Mouse (Mus musculus): Measurements from ENCODE around the gene Zc3h18. TPM values are rescaled to one million over a fixed set of nuclear protein-coding genes. Genes with fewer than 3 reads are reported as not detected.

Gene Zc3h18
- polyA plus RNA-seq, 1 experiment from 2014 or later, result 64.0 TPM

DNA sequence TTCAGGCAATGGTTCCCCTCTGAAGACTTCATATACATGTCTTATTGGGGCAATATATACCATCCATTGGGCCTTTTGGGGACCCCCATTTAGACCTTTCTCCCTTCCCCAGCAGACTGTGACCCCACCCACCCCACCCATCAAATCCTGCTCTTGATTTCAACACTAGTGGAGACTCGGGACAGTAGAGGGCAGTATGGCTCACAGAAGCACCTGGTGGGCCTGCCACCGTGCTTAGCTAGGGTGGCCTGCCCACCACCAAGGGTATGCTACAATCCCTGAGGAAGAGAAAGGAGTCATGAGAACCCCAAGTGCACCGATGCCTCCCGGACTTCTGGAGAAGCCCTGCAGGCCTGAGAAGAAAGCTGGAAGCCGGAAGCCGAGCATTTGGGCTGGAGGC lies 37.6 kb upstream of the Zc3h18 start:
- Histone ChIP-seq H3K4me1 (peaks cover 30% of the 10 kb centered on the region), H3K4me3 (no peak overlapping the region), H3K9ac (no peak overlapping the region), H3K9me3 (replicated peaks) (no peaks in the 10 kb centered on the region), H3K36me3 (no peaks in the 10 kb centered on the region; the same call in 1 of the 2 replicates), H3K27ac (no peak overlapping the region), H3K27me3 (peaks cover 90% of the 10 kb centered on the region), H3K4me2 (replicated peaks) (no peak overlapping the region)
- WGBS, result 61% methylated on average over 6 of the region's 6 CpGs
- no peak for ATAC-seq (ENCODE audit: low FRiP score)

DNA sequence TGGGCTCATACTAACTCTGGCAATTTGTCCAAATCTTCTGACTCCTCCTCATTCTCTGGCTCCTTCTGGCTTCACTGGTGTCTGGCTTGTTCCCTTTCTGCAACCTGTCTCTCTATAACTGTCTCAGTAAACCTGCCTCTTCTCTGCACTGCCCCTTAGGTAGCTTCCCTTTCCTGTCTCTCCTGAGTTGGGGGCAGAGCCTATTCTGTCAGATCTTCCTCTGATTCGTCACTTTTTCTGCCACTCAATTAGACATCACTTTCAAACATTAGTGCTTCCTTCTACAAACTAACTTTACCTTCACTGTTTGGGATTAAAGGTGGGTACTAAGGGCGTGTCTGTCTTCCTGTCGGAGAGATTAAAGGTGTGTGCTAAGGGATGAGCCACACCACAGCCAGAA lies 35.6 kb upstream of the Zc3h18 start:
- H3K27me3 ChIP-seq, result peaks cover 87% of the 10 kb centered on the region
- 84% methylated on average over 3 of the region's 3 CpGs for WGBS
- H3K27ac ChIP-seq, result no peak overlapping the region
- H3K4me1 ChIP-seq, result peaks cover 37% of the 10 kb centered on the region
- no peaks in the 10 kb centered on the region for H3K36me3 ChIP-seq
- H3K4me2 ChIP-seq (replicated peaks), result no peak overlapping the region
- H3K4me3 ChIP-seq, result no peak overlapping the region
- ATAC-seq (ENCODE audit: low FRiP score), result no peak
- H3K9me3 ChIP-seq (replicated peaks), result no peaks in the 10 kb centered on the region
- no peak overlapping the region for H3K9ac ChIP-seq

DNA sequence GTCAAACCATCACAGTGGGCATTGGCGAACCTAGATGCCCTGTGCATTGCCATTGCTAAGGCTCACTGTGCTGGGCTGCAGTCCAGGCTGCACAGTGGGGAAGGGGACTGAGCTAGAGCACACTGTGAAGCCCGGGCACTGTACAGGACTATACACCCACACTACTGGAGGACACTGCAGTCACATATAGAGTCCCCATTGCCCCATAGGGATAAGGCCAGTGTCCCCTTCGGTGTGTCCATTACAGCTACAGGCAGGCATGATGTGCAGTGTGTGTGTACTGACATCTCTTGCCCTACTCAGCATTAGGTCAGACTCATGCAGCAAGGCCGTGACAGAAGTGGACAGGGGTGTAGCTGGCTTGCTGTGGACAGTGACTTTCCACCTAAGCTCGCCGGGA lies 34.6 kb upstream of the Zc3h18 start:
- Histone ChIP-seq H3K27me3 (peaks cover 83% of the 10 kb centered on the region), H3K9me3 (replicated peaks) (no peaks in the 10 kb centered on the region), H3K27ac (no peak overlapping the region), H3K36me3 (no peaks in the 10 kb centered on the region), H3K9ac (no peak overlapping the region), H3K4me1 (peaks cover 28% of the 10 kb centered on the region), H3K4me3 (no peak overlapping the region), H3K4me2 (replicated peaks) (no peak overlapping the region)
- 87% methylated on average over 6 of the region's 6 CpGs for WGBS
- no peak for ATAC-seq (ENCODE audit: low FRiP score)

DNA sequence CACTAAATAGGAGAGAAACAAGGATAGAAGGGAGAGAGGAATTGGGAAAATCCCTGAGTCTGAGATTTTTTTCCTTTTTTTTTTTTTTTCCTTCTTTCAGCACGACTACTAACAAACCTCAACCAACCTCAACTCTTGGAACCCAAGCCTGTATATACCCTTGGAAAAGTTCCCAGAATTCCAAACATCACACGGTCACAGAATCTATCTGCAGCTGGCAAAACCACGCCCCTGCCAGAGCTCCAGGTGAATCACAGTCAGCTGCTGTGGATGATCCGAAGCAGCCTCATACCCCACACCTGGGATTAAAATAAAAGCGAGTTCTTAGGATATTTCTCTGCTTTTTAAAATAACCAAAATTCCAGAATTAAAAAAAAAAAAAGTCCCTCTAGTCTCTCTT lies 34.0 kb upstream of the Zc3h18 start:
- Histone ChIP-seq H3K27me3 (peaks cover 80% of the 10 kb centered on the region), H3K9ac (no peak overlapping the region), H3K27ac (no peak overlapping the region), H3K36me3 (no peaks in the 10 kb centered on the region), H3K4me2 (replicated peaks) (no peak overlapping the region), H3K4me3 (no peak overlapping the region), H3K9me3 (replicated peaks) (no peaks in the 10 kb centered on the region), H3K4me1 (peaks cover 28% of the 10 kb centered on the region)
- WGBS, result 46% methylated on average over 5 of the region's 5 CpGs
- no peak for ATAC-seq (ENCODE audit: low FRiP score)

DNA sequence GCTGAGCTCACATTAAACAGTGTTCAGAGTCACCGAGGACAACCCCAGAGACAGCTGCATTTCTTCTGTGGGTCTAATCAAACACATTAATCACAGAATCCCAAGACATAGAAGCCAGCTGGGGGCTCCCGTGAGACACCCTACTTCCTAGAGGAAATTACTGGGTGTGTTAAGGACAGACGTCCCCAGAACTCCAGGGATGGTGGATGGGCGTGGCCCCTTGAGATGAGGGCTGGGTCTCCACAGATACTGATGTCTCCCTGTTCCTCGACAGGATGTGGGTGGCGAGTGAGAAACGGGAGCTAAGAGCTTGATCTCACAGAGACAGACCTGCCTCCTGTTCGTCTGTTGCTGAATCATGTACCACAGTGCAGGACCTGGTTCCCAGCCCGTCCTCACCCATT lies 33.6 kb upstream of the Zc3h18 start:
- Histone ChIP-seq H3K36me3 (no peaks in the 10 kb centered on the region), H3K27me3 (peaks cover 79% of the 10 kb centered on the region), H3K9me3 (replicated peaks) (no peaks in the 10 kb centered on the region), H3K27ac (peak overlapping the region; percentile 17; the same call in 1 of the 2 replicates), H3K9ac (no peak overlapping the region), H3K4me2 (replicated peaks) (peak overlapping the region; percentile 47), H3K4me3 (0 out of 2 replicates have a peak overlapping the region, but pooled peaks have one; percentile 14), H3K4me1 (peaks cover 28% of the 10 kb centered on the region)
- WGBS, result 6% methylated on average over 9 of the region's 9 CpGs
- ATAC-seq (ENCODE audit: low FRiP score), result no peak

DNA sequence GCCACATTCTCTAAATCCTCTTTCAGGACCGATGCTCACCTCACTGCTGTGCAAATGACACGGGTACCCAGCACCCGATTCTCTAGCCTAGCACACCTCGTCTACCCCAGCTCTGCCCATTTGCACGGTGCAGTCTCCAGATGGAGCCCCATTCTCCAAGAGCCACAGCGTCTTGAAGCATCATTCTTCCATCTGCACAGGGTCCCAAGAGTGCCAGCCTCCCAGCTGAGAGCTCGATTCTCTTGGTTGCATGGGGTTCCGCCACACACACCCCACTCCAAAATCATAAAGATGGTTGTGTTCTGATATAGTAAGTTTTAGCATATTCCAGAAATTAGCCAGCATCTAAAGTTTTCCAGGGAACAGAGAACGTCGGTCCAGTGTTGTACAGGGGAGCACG lies 33.1 kb upstream of the Zc3h18 start:
- Histone ChIP-seq H3K9me3 (replicated peaks) (no peaks in the 10 kb centered on the region), H3K27me3 (peaks cover 76% of the 10 kb centered on the region), H3K4me2 (replicated peaks) (peak overlapping the region; percentile 47), H3K4me1 (peaks cover 28% of the 10 kb centered on the region), H3K36me3 (no peaks in the 10 kb centered on the region), H3K4me3 (peak overlapping the region; percentile 14; the same call in 1 of the 2 replicates), H3K27ac (peak overlapping the region; percentile 17; the same call in 1 of the 2 replicates), H3K9ac (0 out of 2 replicates have a peak overlapping the region, but pooled peaks have one; percentile 43)
- peak; percentile 33; the same call in 1 of the 2 replicates for ATAC-seq (ENCODE audit: low FRiP score)
- WGBS, result 7% methylated on average over 11 of the region's 11 CpGs

DNA sequence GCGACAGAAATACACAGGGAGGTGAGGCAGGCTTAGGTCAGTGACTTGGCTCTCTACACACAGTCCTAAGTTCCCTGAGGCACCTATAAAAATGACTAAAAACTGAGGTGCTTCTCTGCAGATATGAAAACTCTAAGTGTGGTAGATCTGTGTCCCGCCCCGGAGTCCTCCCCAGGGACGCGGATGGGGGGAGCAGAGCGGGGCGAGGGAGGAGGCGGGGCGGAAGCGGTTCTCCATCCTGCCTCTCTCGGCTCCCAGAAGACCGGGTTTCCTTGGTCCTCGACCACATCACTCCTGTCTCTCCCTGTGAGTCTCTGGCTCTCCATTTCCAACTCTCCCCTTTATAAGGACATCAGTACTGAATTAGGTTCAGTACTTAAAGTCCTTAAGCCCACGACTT lies 32.7 kb upstream of the Zc3h18 start:
- Histone ChIP-seq H3K4me2 (replicated peaks) (peak overlapping the region; percentile 47), H3K4me3 (peak overlapping the region; percentile 14; the same call in 1 of the 2 replicates), H3K9ac (peak overlapping the region; percentile 43; the same call in 1 of the 2 replicates), H3K4me1 (peaks cover 28% of the 10 kb centered on the region), H3K9me3 (replicated peaks) (no peaks in the 10 kb centered on the region), H3K27me3 (peaks cover 71% of the 10 kb centered on the region), H3K27ac (no peak overlapping the region), H3K36me3 (no peaks in the 10 kb centered on the region)
- ATAC-seq (ENCODE audit: low FRiP score), result peak; percentile 17; the same call in 1 of the 2 replicates
- 3% methylated on average over 13 of the region's 14 CpGs for WGBS

DNA sequence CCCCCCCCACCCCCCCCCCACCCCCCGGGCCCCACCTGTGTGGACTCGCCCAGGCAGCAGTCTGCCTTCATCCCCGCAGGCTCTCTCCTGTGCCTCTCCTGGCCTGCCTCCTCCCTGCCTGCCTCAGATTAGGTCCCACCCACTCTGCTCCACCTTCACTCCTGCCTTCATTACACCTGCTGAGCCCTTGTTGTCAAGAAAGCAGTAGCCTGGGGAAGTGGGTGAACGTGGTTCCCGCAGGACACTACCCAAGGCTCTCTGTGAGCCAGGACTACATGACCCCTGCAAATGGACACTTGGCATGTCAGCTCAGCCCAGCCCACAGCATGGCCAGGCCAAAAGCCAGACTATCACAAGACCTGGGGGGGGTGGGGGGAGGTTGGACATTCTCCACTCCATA lies 32.2 kb upstream of the Zc3h18 start:
- 0 out of 2 replicates have a peak overlapping the region, but pooled peaks have one; percentile 23 for H3K9ac ChIP-seq
- H3K36me3 ChIP-seq, result no peaks in the 10 kb centered on the region
- ATAC-seq (ENCODE audit: low FRiP score), result peak; percentile 23; the same call in 1 of the 2 replicates
- H3K4me2 ChIP-seq (replicated peaks), result peak overlapping the region; percentile 47
- WGBS, result 3% methylated on average over 2 of the region's 5 CpGs
- peak overlapping the region; percentile 14; the same call in 1 of the 2 replicates for H3K4me3 ChIP-seq
- no peaks in the 10 kb centered on the region for H3K9me3 ChIP-seq (replicated peaks)
- H3K4me1 ChIP-seq, result peaks cover 28% of the 10 kb centered on the region
- peaks cover 67% of the 10 kb centered on the region for H3K27me3 ChIP-seq
- no peak overlapping the region for H3K27ac ChIP-seq

DNA sequence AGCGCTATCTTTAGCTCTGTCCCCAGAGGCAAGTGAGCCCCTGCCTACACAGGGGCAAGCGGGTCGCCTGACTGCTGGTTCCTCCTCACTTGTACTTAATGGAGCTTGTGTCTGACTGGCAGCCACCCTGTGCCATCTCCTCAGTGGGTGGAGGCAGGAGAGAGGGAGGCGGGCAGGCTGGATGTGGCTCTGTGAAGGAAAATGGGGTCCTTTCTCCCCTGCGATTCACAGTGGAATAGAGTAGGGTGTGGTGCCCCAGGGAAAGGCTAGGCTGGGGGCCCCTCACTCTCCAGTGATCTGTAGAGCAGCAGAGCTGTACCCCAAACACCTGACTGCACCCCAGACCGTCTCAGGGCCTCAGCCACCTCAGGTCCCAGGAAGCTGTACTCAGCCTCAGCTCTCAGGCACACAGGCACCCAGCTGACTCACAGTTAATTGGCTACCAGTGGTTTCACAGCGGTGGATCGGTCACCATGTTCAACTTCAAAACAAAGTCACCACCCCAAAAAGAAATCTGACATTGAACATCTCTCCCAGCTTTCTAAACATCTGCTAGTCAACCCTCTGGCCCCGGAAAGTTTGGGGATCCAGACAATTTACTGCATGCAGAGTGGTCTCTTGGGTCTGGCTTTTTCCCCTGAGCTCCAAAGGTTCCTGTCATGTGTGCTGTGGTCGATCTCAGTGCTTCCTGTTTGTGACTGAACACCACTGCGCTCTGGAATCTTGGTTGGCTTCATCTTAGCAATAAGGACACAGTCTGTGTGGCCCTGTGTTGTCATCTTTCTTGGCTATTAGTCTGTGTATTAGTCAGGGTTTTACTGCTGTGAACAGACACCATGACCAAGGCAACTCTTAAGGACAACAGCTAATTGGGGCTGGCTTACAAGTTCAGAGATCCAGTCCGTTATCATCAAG lies 31.0 kb upstream of the Zc3h18 start:
- Histone ChIP-seq H3K27ac (no peak overlapping the region), H3K4me1 (peaks cover 37% of the 10 kb centered on the region), H3K27me3 (peaks cover 65% of the 10 kb centered on the region), H3K4me3 (no peak overlapping the region), H3K36me3 (no peaks in the 10 kb centered on the region), H3K9me3 (replicated peaks) (no peaks in the 10 kb centered on the region), H3K4me2 (replicated peaks) (no peak overlapping the region), H3K9ac (peak overlapping the region; percentile 27; the same call in 1 of the 2 replicates)
- 52% methylated on average over 12 of the region's 12 CpGs for WGBS
- ATAC-seq (ENCODE audit: low FRiP score), result no peak

DNA sequence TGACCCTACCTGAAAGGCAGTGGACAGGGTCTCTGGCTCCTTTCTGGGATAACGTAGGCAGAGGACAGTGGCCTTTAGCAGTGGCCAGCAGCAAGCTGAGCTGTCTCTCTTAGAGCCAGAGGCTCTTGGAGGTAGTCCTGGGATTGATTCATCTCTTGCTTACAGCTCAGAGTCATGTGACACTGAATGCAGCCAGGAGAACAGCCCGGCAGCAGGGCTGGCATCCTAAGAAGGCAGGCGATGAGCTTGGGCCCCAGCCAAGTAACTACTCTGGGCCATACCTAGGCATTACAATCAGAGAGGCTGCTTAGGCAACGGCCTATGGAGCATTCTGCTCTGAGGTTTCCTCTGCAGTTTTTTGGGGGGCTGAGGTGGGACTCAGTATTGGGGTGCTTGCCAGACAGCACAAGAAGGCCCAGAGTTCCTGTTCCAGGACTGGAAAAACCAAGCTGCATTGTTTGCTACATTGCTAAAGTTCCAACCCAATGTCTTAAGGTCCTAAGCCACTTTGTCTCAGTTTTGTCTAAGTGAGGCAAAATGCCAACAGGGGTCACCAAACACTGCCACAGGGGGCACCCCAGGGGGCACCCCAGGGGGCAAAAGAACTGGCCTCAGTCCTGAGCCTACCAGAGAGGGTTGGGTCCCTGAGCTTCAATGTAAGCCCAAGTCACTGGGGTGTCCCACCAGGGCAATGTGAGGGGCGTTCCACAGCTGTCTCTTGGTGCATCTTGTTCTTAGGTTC lies 28.4 kb upstream of the Zc3h18 start:
- Histone ChIP-seq H3K4me2 (replicated peaks) (no peak overlapping the region), H3K27me3 (peaks cover 51% of the 10 kb centered on the region), H3K27ac (no peak overlapping the region), H3K9me3 (replicated peaks) (no peaks in the 10 kb centered on the region), H3K9ac (no peak overlapping the region), H3K4me1 (peaks cover 38% of the 10 kb centered on the region), H3K4me3 (no peak overlapping the region), H3K36me3 (no peaks in the 10 kb centered on the region)
- no peak for ATAC-seq (ENCODE audit: low FRiP score)
- WGBS, result 71% methylated on average over 5 of the region's 5 CpGs

DNA sequence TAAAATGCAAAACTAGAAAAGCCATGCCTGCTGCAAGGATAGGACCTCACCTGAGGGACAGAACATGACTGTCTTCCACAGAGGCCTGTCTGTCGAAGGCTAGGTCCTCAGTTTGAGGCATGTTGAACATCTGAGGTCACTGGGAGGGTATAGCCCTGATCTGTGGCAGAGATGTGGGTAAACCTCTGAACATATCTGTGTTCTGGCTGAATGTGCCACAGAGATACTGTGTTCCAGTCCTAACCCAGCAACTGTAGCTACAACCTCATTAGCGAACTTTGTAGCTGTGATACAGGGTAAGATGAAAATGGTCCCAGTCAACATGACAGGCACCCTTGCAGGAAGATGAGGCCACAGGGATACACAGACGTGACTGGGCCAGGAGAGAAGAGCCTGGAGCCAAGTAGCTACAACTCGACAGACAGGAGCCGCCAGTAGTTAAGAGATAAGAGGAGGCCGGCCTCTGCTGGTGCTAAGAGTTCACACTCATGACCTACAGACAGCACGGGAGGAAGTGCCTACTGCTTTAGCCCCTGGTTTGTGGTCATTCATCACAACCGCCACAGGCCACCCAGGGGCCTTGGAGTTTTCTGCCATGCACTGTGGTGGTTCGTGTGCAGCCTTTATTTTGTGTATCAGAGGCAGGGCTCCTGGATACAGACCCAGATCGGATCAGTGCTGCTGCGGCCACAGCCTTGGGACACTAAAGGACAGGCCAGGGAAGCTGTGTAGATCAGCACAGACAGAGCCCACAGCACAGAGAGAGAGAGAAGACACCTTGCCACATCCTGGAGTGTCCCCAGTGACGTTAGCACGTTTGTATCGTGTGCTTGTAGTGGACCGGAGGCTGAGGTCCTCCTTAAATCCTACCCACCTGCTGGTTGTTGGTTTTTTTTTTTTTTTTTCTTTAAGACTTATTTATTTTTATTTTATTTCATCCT lies 26.8 kb upstream of the Zc3h18 start:
- Histone ChIP-seq H3K27me3 (peaks cover 36% of the 10 kb centered on the region), H3K36me3 (no peaks in the 10 kb centered on the region), H3K9me3 (replicated peaks) (no peaks in the 10 kb centered on the region), H3K4me3 (no peak overlapping the region), H3K9ac (no peak overlapping the region), H3K4me2 (replicated peaks) (no peak overlapping the region), H3K4me1 (peaks cover 21% of the 10 kb centered on the region), H3K27ac (no peak overlapping the region)
- 42% methylated on average over 15 of the region's 15 CpGs for WGBS
- ATAC-seq (ENCODE audit: low FRiP score), result no peak

All from hindbrain, embryonic 12.5 days (tissue).